Mouse (Mus musculus) CD4-positive helper T cell, adult 2 months (primary cell): ENCODE measurements at regions not wholly inside any gene's neighbourhood (a gene's known extent, or its start where the extent isn't known, plus 50 kb on each side); places are given as distances from the start of the nearest gene placed in this dataset.

Experiments used
- DNase-seq: peaks from one replicate; pipeline ENCODE4 v3.0.0-alpha.2; 2012; ENCODE audit warnings: low read depth, missing footprints, low spot score

DNA sequence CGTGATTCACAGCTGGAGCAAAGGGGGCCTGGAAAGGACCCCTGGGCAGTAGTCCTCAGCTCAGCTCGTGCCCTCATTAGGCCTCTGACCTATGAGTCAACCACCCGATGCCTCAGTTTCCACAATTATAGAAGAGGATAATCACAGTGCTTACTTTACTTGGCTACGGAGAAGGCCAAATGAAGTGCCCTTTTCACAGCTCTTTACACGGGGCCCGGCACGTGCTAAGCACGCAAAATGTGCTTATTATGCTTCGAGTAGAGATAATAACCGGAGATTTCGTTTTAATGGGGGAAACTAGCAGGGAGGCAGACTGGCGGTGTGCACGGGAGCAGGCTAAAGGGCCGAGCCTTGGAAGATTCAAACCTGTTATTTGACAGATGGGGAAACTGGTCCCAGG, 102.4 kb upstream of the Jun start:
- DNase-seq, result no peak

DNA sequence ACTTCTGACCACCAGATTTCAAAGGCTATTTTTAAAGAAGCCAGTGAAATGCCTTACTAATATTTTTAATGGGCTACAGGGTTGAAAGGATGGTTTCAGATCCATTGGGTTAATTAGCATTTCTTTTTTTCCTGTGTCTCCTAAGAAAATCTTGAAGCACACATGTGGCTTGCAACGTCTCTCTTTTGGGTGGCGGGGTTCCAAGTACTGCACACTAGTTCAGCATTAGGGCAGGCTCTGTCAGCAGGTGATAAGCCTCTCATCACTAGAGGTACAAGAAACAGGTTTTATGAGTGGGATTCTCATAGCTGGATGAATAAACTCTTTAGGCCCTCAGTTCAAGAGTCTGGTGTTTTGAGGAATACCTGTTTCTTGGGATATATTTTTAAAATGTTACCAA, 103.2 kb upstream of the Jun start:
- DNase-seq, result no peak

GRCm38 (mm10) chr4:95155796-95156195, 103.8 kb upstream of the Jun start:
- DNase-seq, result no peak

- no peak for DNase-seq
Observed at GRCm38 (mm10) chr4:95156451-95157271, 104.6 kb upstream of the Jun start.

DNA sequence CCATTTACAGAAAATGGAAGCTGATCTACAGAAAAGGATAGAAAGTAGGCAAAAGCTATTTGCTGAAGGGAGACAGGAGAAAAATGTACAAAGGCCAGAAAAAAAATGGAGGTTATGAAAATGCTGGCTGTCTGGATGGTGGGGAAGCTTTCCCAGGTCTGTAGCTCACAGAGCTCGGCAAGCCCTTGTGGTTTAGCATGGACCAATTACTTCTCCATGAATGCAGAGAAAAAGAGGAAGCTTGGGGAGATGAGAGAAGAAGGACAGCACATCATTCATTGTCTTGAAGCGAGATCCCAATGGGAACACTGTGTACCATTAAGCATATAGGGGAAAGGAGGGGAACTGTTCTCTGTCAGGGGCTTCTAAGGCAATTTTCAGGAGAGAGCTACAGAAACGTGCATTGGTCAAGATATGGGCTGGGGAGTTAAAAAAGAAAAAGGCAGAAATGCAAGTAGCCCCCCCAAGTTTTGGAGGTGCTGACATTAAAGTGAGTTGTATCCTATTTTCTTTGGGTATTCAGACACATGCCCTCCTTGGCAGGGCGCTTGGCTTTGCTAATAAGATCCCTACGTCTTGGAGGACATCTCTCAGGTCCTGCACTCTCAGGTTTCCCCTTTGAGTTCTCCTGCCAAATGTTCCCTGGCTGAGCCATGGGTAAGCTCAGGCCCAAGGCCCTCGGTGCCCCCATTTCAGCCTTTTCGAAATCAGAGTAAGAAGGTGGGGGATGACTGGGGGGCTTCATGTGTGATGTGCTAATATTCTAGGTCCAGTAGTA, 105.8 kb upstream of the Jun start:
- no peak for DNase-seq

DNA sequence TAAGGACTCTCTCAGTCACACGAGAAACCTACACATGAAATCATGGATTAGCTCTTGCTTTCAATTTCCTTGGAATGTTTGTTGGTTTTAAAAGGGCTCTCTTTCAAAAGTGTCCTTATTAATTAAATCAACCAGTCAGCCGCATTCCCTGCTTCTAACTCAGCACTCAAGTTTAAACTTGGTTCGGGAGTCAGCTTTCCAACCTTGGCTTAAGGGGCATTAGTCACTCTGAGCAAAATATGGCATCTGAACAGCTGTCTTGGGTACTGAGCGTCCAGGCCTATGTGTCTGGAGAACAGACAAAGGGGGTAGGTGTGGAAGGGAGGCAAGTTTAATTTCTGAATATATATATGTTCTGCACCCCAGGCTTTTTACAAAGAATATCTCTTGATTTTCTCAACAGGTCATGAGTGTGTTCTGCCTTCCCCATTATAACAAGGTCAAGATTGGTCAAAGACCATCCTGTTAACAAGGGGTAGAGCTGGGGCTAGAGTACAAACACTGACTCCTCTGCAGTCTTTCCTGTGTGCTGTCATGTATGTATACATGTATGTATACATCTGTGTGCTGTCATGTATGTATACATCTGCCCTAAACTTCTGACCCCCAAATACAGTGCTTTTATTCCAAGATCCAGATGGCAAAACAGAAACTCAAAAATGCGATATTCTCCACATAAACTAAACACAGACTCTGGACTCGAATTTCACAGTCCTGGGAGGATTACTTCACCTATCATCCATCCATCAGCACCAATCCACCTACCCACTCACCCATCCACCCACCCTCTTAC, 106.8 kb upstream of the Jun start:
- DNase-seq, result no peak

- DNase-seq, result no peak
Observed at GRCm38 (mm10) chr4:95159821-95160220, 107.8 kb upstream of the Jun start.

GRCm38 (mm10) chr4:95160465-95160864, 108.4 kb upstream of the Jun start:
- no peak for DNase-seq

DNA sequence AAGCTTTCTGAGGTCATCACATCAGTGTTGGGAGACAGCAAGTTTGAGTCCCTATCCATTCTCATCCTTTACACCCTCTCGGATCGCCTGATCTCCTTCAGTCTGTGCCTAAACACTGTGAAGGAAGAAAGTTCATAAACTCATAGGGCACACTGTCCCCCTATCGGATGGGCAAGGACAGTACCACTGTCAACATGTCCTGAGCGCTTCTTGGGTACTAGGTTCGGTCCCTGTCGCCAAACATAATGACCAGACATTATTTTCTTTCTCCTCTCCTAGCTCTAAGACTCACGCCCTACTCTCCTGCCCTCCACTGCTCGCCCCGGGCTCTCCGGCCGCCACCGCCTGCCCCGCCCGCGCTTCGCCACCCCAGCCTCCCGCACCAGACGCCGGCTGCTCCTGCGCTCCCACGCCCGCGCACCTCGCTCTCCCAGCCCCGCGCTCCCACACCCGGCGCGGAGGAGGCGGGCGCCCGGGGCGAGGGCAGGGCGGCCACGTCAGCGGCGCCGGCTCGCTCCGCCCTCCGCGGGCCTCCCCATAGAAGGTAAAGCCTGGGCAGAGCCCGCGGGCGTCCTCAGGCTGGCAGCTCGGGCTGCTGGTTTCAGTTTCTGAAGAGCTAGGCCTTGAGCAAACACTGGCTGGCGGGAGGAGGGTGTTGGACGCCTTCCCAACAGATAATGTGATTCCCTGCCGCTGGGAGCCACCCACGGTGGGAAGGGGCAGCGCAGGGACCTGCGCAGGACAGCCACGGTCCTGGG, 109.1 kb upstream of the Jun start:
- peak; percentile 93 for DNase-seq

- no peak for DNase-seq
Observed at GRCm38 (mm10) chr4:95161670-95162020, 109.6 kb upstream of the Jun start.

GRCm38 (mm10) chr4:95162386-95163090, 110.5 kb upstream of the Jun start:
- DNase-seq, result peak; percentile 38

GRCm38 (mm10) chr4:95163403-95163802, 111.4 kb upstream of the Jun start:
- DNase-seq, result no peak

DNA sequence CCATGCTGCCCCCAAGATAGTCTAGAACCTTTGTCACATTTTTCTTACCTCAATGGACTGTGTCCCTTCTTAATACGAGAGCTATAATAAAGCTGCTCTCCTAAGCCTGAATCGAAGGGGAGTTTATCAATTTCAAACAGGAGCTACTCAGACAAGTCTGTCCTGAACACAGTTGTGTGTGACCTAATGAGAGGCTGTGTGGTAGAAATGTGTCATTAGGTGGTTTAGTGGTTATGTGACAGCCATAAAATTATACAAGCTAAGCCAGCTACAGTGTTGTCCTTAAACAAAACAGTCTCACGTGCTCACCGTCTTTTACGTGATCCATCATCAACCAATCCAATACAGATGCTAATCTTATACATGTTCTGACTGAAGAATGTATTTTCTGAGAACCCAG, 114.5 kb upstream of the Jun start:
- DNase-seq, result no peak

DNA sequence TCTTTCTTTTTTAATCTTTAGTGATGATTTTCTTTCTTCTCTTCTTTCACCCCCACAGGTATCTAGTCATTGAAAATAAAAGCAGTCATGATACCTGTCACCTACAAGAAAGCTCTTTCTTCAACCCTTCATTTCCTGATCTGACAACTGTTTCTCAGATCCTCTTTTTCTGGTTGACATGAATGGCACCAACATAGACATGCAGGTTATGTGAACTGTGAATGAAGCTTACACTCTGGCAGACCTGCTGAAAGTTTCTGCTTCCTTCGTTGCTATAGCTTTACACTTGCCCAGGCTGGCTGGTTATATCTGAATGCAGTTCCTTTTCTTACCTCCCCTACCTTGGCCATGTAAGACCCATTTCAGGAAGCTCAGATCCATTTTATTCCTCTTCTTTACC, 115.2 kb upstream of the Jun start:
- no peak for DNase-seq

DNA sequence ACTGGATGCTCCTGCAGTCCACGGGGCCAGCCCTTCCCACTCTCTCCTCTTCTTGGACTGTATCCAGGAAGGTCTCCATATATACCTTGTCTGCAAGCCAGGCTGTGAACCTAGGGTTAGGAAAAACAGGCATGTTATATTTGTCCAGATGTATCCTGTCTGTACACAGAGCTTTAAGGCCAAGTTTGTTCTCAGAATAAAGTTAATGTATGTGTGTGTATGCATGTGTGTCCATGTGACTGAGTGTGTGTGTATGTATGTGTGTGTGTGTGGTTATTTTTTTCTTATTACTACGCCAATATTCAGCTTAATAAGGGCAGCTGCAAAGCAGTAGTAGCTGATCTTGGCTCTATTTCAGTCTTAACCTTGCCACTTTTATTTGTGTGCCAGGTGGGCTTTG, 117.7 kb upstream of the Jun start:
- DNase-seq, result no peak

DNA sequence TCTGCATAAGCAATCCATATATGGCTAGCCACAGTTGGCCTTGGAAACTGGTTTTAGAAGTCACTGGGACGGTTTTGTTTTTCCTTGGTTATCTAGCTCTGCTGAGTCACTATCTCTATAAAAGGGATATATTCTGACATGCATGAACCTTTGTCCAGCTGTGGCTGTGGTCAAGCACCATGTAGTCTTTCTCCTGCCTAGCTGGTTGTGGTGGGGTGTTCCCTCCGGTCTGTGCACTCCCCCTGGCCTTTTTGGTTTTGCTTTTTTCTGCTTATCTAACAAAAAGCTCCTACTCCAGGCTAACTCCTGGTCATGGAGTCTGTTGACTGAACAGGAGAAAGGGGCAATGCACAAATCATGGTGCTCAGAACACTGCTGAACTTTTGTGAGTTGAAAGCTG, 125.7 kb upstream of the Jun start:
- DNase-seq, result no peak

DNA sequence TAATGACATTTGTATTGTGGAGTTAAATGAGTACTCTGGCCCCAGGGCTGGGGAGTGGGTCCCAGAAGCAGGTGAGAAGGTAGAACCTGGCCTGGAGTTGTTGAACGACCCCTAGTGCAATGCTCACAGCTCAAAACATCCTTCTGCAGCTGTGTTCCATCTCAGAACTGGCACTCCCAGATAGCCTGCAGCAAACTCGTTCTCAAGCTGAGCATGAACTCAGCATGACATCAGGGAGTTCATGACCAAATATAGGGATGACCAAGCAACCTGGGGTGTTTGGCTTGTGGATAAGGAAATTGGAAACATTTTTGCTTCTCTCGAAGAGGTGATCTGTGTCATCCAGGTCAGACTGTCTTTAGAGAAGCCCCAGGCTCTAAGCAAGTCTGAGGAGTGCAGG, 126.4 kb upstream of the Jun start:
- no peak for DNase-seq

DNA sequence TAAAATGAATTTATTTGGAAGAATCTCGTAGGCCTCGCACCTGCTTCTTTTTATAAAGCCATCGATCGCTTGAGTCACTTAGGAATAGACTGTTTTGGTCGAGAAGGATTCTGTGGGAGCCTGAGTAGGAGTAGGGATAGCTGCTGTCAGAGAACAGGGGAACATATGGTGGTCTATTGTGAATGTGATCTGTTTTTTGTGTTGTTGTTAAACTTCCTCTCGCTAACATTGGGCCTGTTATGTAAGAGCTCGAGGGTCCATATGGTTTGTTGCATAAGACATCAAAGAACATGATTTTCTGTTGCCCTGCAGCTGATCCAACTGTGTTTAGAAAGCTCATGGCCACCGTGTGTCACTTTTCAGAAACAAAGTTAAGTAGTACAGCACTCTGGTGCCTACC, 126.9 kb upstream of the Jun start:
- no peak for DNase-seq

GRCm38 (mm10) chr4:95180446-95180845, 128.4 kb upstream of the Jun start:
- DNase-seq, result no peak

GRCm38 (mm10) chr4:95180999-95181398, 129.0 kb upstream of the Jun start:
- no peak for DNase-seq

DNA sequence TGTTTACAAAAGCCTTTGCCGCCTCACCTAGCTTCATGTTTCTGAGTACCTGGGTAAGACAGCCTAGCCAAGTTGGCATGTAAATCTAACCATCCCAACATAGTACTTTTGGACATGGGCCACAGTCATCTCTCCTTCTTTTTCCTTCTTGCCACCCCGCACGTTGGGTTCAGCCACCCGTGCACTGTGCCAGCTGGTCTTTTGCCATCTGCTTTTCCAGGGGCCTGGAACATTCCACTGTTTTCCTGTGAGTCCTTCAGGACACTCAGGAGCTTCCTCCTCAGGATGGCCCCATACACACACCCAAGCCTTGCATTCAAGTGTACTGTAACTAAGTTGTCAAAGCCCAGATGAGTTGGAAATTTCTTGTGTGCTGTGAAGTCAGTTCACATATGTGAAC, 132.2 kb upstream of the Jun start:
- DNase-seq, result no peak
